Mouse (Mus musculus): ENCODE results near the gene Sh3bp4. TPM values are rescaled to one million over a fixed set of nuclear protein-coding genes. Genes with fewer than 3 reads are reported as not detected.

Gene Sh3bp4
- total RNA-seq, 2 experiments from 2014 or later, result 3.2 to 3.4 TPM

DNA sequence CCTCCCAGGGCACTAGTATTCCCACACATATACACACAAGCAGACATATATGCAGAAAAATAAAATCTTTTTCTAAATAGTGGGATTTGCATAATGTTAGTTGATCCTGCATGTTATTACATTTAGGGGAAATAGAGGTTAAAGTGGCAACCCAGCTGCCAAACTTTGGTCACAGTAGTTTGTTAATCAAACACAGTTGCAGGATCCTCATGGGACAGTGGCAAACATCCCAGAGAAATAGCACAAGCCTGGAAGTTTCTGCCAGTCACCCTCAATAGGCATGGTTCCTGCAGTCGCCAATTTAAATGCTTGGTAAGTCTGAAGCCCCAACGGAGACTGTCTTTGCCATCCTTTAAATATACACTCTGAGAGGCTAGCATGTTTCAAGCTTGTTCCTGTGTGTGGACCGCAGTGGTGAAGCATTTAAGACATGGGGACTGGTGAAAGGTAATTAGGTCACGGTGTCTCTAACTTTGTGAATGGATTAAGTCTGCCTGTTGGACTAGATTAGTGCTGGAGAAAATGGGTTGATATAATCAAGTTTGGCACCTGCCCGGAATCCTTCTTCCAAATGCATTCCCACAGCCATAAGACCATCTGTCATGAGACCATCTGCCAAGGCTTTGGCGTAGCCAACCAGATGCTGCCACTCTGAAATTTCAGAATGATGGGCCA is 114.0 kb downstream of the Sh3bp4 start:
- DNase-seq, result no peak

DNA sequence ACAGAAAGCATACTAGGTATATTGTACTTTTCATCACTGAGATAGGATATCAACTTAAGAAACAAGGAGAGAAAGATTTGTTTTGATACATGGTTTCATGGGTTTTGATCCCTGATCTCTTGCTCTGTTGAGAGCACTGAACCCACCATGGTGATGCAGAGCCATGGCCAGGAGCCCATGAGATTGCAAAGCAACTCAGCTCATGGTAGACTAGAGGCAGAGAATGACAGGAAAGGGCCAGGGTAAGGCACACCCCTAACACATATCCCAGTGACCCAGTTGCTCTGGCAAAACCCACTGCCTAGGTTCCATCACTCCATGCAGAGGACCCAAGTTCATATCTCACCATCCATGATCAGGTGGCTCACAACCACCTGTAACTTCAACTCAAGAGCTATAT is 114.6 kb downstream of the Sh3bp4 start:
- no peak for DNase-seq

DNA sequence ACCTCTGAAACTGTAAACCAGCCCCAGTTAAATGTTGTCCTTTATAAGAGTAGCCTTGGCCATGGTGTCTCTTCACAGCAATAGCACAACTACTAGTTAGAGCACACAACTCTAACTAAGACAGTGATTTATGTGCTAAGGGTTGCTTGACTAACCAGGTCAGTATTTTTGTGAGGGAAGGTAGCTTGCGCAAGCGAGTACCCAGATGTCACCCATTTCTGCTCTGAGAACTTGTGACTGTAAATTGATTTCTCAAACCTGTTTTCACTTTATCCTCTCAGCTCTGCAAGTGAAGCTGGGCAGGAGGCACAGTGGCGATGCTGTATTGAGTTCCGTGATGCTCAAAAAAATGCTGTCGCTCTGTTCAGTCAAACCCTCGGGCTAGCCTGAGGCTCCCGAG is 117.2 kb downstream of the Sh3bp4 start:
- no peak for DNase-seq

DNA sequence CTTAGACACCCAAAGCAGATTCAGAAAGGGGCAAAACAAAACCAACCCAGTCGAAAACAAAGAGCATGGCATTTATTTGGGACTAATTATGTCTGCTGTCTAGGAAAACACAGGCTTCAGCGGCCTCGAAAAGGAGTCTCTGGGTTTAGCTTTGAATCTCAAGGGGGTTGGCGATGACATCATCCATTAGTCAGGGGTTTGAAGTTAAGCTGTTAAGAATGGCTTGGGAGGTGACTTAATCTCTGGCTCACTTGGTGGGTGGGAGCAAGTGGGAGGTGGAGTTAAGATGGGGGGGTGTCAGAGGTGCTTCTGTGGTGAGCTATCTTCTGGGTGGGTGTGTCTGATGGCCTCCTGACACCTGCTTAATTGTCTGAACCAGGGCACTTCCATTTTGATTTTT is 117.9 kb downstream of the Sh3bp4 start:
- DNase-seq, result no peak

DNA sequence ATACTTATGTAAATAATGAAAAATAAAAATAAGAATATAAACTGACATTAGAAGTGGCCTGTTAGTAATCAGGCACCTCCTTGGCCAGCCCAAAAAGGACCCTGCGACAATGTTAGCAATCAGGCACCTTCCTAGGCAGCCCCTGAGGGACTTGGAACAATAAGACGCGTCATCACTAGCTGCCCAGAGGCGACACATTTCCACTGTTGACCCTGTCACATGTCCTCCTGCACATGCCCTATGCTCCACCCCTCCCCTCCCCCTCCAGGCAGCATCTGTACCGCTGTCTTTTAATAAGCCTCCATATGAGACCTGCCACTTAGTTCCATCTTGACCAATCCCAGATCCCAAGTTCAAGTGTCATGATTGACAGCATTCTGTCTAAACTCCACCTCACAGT is 119.0 kb downstream of the Sh3bp4 start:
- no peak for DNase-seq

DNA sequence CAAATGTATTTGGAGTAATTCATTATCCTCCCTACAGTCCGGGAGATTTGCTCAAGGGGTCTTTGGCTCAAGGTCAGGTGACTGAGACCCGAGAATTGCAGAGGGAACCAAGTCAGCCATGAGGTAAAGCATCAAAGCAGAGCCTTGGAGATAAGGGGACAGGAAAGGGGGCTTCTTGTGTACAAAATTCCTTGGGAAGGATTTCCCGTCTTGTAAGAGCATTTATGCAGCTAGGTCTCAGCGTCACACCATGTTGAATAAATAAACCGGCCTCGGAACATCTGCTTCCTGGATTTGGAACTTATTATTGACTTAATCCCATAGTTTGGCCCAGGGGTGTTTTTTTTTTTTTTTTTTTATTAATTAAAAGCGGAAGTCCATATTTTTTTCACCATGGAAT is 120.4 kb downstream of the Sh3bp4 start:
- DNase-seq, result no peak

DNA sequence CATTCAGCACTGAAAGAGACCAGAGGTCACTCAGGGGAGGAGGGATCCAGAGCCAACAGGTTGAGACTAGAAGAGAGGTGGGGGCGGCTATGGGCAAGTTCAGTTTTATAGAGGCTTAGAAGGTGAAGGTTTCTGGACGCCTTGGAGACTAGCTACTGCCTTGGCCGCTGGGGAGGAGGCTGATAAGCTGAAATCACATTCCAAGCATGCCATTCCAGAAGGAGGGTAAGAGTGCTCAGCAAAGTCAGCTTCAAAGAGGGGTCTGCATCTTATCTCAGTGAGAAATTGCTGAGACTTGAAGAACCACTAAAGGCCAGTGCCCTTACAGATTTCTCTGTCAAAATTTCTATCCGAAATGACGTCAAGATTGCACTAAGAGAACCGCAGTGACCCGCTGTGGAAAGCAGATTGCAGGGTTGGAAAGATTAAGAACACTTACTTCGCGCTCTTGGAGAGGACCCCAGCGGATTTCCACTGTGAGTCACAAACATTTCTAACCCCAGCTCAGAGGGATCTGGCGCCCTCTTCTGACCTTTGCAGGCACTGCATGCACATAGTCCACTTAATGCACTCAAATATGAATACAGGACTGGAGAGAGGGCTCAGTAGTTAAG is 121.0 kb downstream of the Sh3bp4 start:
- DNase-seq, result peak; percentile 61

DNA sequence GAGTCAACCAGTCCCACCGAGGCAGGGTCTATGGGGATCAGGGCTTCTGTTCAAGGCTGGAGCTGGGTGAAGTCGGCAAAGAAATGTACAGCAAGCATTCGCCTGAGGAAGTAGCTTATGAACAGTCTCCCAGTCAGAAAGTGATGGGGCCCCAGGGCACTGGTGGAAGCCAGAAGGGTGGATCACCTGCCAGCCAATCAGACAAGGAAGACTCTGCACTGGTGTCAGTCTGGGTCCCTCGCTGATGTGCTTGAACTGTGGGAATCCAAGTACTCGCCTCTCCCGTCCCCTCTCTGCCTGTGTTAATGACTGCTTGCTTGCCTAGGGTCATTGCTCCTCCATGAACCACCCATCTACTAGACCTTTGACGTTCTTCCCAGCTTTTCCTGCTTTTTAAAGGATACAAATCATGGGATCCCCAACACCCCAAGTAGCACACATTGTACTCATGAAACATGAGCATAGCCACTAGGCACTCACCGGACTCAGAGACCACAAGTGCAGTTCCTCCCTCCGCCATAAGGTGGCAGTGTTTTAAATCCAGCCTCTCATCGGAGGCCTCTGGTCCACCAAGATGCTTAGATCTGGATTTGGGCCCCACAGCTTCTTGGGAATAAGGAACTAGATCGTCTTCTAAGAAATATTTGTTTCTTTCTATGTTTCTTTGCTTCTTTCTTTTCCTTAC is 122.5 kb downstream of the Sh3bp4 start:
- no peak for DNase-seq

DNA sequence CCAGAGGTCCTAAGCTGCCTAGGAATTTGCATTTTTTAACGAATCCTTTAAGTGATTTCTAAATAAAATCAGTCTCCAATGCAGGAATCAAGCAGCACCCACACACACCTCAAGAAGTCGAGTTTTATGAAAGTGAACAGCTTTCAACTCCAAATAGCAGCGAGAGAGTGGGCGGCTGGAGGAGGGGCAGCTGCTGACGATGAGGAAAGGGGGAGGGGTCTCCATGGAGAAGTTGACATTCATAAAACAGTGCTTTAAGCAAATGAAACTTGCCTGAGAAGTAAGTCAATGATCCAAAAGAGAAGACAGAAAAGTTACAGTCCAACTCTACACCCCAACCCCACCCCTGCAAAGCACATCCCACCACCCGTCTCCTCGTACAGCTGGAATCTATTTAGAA is 123.4 kb downstream of the Sh3bp4 start:
- no peak for DNase-seq

DNA sequence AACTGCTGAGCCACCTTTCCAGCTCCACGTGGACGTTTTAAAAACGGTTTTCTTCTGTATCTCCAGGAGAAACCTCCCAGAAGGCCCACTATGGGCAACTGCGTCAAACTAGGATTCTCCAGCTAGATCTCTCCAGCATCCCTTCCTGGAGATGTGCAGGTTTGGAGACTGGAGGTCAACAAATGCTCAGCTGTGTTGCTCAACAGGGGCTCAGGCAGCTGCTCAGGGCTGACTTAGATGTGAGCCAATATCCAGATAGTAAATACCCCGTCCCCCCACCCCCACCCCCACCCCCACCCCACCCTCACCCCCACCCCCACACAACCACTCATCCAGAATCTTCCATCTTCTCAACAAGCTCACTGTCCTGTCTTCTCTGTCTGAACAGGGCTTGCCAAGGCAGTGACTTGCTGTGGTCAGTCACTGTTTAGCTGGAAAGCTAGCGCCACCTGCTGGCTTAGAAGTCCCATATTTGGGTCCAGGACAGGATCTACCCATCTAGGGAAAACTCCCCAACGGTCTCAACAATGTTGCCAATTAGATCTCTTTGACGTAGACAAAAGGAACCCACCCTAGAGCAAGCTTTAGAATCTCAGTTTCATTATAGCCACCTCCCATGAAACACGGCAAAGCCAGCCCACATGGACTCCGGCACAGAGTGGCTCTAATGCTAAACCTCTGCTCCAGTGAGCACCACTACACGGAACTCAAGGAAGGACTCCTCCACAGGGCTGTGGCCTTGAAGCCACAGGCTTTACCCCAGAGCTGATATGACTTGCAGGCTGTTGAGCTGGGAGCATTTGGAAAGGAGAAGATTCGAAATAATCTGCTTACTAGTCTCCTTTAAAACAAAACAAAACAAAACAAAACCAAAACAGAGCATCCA is 125.9 kb downstream of the Sh3bp4 start:
- DNase-seq, result peak; percentile 54

Measured in gastrocnemius, postnatal 25 days (tissue).